Mouse (Mus musculus) thymus, adult 18-20 months (tissue): Measurements from ENCODE around the gene Serpina3j.
"Not testable (repeated sequence)": the region's sequence is repeated elsewhere in the genome, so short reads cannot be mapped to it uniquely, and the experiment has no call there.

Experiments
- DNase-seq, 2 experiments: peaks; one replicate each; pipeline ENCODE4 v3.0.0; 2022; ENCODE audit warnings: mixed read lengths in 2 of 2

Gene Serpina3j

GRCm38 (mm10) chr12:104314253-104314652 lies at the start of gene Serpina3j:
Serpina3j (plus strand) TSS chr12:104314553.
- no peak for DNase-seq

- no peak for DNase-seq
These were observed 48.0 kb upstream of the Serpina3j start for GRCm38 (mm10) chr12:104266374-104266773.

- DNase-seq, result no peak
These were observed 35.9 kb upstream of the Serpina3j start for GRCm38 (mm10) chr12:104278216-104279055.

- DNase-seq, result no peak
These were observed 35.3 kb upstream of the Serpina3j start for GRCm38 (mm10) chr12:104279056-104279435.

- no peak for DNase-seq
These were observed 31.0 kb upstream of the Serpina3j start for GRCm38 (mm10) chr12:104283380-104283779.

- no peak for DNase-seq
These were observed 26.0 kb upstream of the Serpina3j start for GRCm38 (mm10) chr12:104288336-104288735.

GRCm38 (mm10) chr12:104289872-104290271 lies 24.5 kb upstream of the Serpina3j start:
- DNase-seq, result no peak

- DNase-seq, result no peak
These were observed 20.4 kb upstream of the Serpina3j start for GRCm38 (mm10) chr12:104293963-104294362.

- no peak for DNase-seq
These were observed 16.3 kb upstream of the Serpina3j start for GRCm38 (mm10) chr12:104298049-104298448.

- DNase-seq, result no peak
These were observed 8.4 kb upstream of the Serpina3j start for GRCm38 (mm10) chr12:104305991-104306390.

- DNase-seq, result no peak
These were observed 8.1 kb downstream of the Serpina3j start for GRCm38 (mm10) chr12:104322454-104322853.

GRCm38 (mm10) chr12:104331701-104332100 lies 17.3 kb downstream of the Serpina3j start:
- DNase-seq, result no peak

GRCm38 (mm10) chr12:104336873-104337272 lies 22.5 kb downstream of the Serpina3j start:
- not testable (repeated sequence) for DNase-seq

GRCm38 (mm10) chr12:104338226-104338625 lies 23.9 kb downstream of the Serpina3j start, which contains the start of the genes Serpina3k and Serpina3m:
Serpina3k (plus strand) TSS chr12:104338486.
Serpina3m (plus strand) TSS chr12:104338486.
- DNase-seq, result not testable (repeated sequence)

GRCm38 (mm10) chr12:104338705-104339104 lies 24.4 kb downstream of the Serpina3j start:
- no peak for DNase-seq

GRCm38 (mm10) chr12:104342489-104342888 lies 28.1 kb downstream of the Serpina3j start:
- DNase-seq, result not testable (repeated sequence)

- no peak for DNase-seq
These were observed 30.8 kb downstream of the Serpina3j start for GRCm38 (mm10) chr12:104345181-104345580.

- no peak for DNase-seq
These were observed 31.4 kb downstream of the Serpina3j start for GRCm38 (mm10) chr12:104345707-104346106.

GRCm38 (mm10) chr12:104347091-104347490 lies 32.7 kb downstream of the Serpina3j start:
- no peak for DNase-seq

- not testable (repeated sequence) for DNase-seq
These were observed 37.5 kb downstream of the Serpina3j start for GRCm38 (mm10) chr12:104351812-104352211.

- DNase-seq, result no peak
These were observed 41.7 kb downstream of the Serpina3j start for GRCm38 (mm10) chr12:104356006-104356405.

GRCm38 (mm10) chr12:104369986-104370385 lies 55.6 kb downstream of the Serpina3j start:
- DNase-seq, result no peak
